Mouse (Mus musculus) CH12.LX (cell line): ENCODE measurements around the gene Gm44973. TPM values are rescaled to one million over a fixed set of nuclear protein-coding genes. Genes with fewer than 3 reads are reported as not detected.
A peak's percentile ranks its signal among the peaks of the same experiment; 100 is the strongest.

Experiments used
- DNase-seq: peaks from one replicate; pipeline ENCODE4 v3.0.0-alpha.2; 2013; ENCODE audit errors: extremely low read depth
- H3K27ac ChIP-seq: 2 replicates; pipeline ENCODE4 v1.5.1; 2012; ENCODE audit warnings: low read depth, mild to moderate bottlenecking, control low read depth, moderate library complexity; ENCODE audit not compliant: insufficient read depth
- H3K27me3 ChIP-seq: replicated peaks from 2 replicates; pipeline ENCODE3; 2012; ENCODE audit warnings: inconsistent platforms
- H3K36me3 ChIP-seq, 2 experiments: replicated peaks in 1 of 2; 2 replicates each; pipeline versions ENCODE3 to v1.6.1; 2012; ENCODE audit warnings: inconsistent platforms in 1 of 2, low read length in 1 of 2, mild to moderate bottlenecking in 1 of 2, mixed read lengths in 1 of 2, moderate library complexity in 1 of 2; ENCODE audit not compliant: control insufficient read depth in 1 of 2, insufficient read depth in 1 of 2
- H3K4me1 ChIP-seq, 2 experiments: 2 replicates each; pipeline ENCODE4 v1.6.1; 2012; ENCODE audit warnings: inconsistent platforms in 1 of 2, moderate library complexity in 1 of 2; ENCODE audit not compliant: insufficient read depth in 2 of 2, control insufficient read depth in 1 of 2
- H3K4me2 ChIP-seq: 2 replicates; pipeline ENCODE4 v1.6.1; 2012; ENCODE audit warnings: low read depth, mild to moderate bottlenecking, control low read depth; ENCODE audit not compliant: poor library complexity, insufficient read depth, severe bottlenecking
- H3K4me3 ChIP-seq, 3 experiments: fragments of 150-350 bp in 1 of 3; sonication (generic) in 1 of 3; replicated peaks in 1 of 3; 2 replicates each; pipeline versions ENCODE3 to v1.5.1; 2011 to 2012; ENCODE audit warnings: low read depth in 2 of 3, low read length in 2 of 3, mild to moderate bottlenecking in 2 of 3, moderate library complexity in 2 of 3, control low read depth in 1 of 3, improper control_type of control experiment in 1 of 3, inconsistent platforms in 1 of 3, mixed read lengths in 1 of 3; ENCODE audit not compliant: poor library complexity in 1 of 3
- H3K79me2 ChIP-seq: replicated peaks from 2 replicates; pipeline ENCODE4 v1.6.1; 2012; ENCODE audit warnings: mild to moderate bottlenecking, moderate library complexity; ENCODE audit not compliant: control insufficient read depth, poor library complexity, insufficient read depth, severe bottlenecking; ENCODE audit errors: extremely low read depth
- H3K9ac ChIP-seq: 2 replicates; pipeline ENCODE4 v1.6.1; 2012; ENCODE audit warnings: low read depth, mild to moderate bottlenecking, control low read depth, moderate library complexity; ENCODE audit not compliant: insufficient read depth
- H3K9me3 ChIP-seq: replicated peaks from 2 replicates; pipeline ENCODE3; 2012; ENCODE audit warnings: low read length, inconsistent platforms, mixed read lengths
- BHLHE40 ChIP-seq: IDR thresholded peaks from 2 replicates; pipeline ENCODE4 v1.6.1; 2011; ENCODE audit warnings: mild to moderate bottlenecking, low read depth, low read length, improper control_type of control experiment
- CHD1 ChIP-seq: IDR thresholded peaks from 2 replicates; pipeline ENCODE4 v1.6.1; 2012; ENCODE audit warnings: low read depth, low read length, improper control_type of control experiment, inconsistent platforms
- CHD2 ChIP-seq: IDR thresholded peaks from 2 replicates; pipeline ENCODE4 v1.6.1; 2011; ENCODE audit warnings: low read length, improper control_type of control experiment
- CTCF ChIP-seq, 2 experiments: IDR thresholded peaks in 1 of 2; conservative IDR thresholded peaks in 1 of 2; 2 replicates each; pipeline ENCODE4 v1.5.1; 2011 to 2012; ENCODE audit warnings: low read depth in 2 of 2, low read length in 2 of 2, improper control_type of control experiment in 1 of 2, inconsistent platforms in 1 of 2, mild to moderate bottlenecking in 1 of 2, moderate library complexity in 1 of 2
- E2F4 ChIP-seq: IDR thresholded peaks from 2 replicates; pipeline ENCODE4 v1.6.1; 2011; ENCODE audit warnings: low read depth, low read length, improper control_type of control experiment; ENCODE audit not compliant: insufficient replicate concordance
- ELF1 ChIP-seq: IDR thresholded peaks from 2 replicates; pipeline ENCODE4 v1.6.1; 2014; ENCODE audit warnings: low read depth, mild to moderate bottlenecking, inconsistent platforms, low read length, improper control_type of control experiment
- EP300 ChIP-seq: IDR thresholded peaks from 2 replicates; pipeline ENCODE4 v1.6.1; 2011; ENCODE audit warnings: low read length, improper control_type of control experiment
- ETS1 ChIP-seq: conservative IDR thresholded peaks from 2 replicates; pipeline ENCODE4 v1.6.1; 2012; ENCODE audit warnings: low read depth, mild to moderate bottlenecking, inconsistent platforms, low read length, improper control_type of control experiment, moderate library complexity
- GABPA ChIP-seq: IDR thresholded peaks from 2 replicates; pipeline ENCODE4 v1.6.1; 2012; ENCODE audit warnings: low read depth, low read length, improper control_type of control experiment, inconsistent platforms; ENCODE audit not compliant: insufficient replicate concordance
- HCFC1 ChIP-seq: IDR thresholded peaks from 2 replicates; pipeline ENCODE4 v1.6.1; 2012; ENCODE audit warnings: low read depth, mild to moderate bottlenecking, inconsistent platforms, low read length, improper control_type of control experiment
- IRF4 ChIP-seq: IDR thresholded peaks from 2 replicates; pipeline ENCODE4 v1.6.1; 2014; ENCODE audit warnings: low read depth, mild to moderate bottlenecking, inconsistent platforms, low read length, improper control_type of control experiment
- JUN ChIP-seq: IDR thresholded peaks from 2 replicates; pipeline ENCODE4 v1.6.1; 2011; ENCODE audit warnings: low read depth, mild to moderate bottlenecking, low read length, improper control_type of control experiment, moderate library complexity; ENCODE audit not compliant: insufficient read depth
- JUND ChIP-seq: conservative IDR thresholded peaks from 2 replicates; pipeline ENCODE4 v1.6.1; 2011; ENCODE audit warnings: low read depth, low read length, improper control_type of control experiment
- KAT2A ChIP-seq: IDR thresholded peaks from 2 replicates; pipeline ENCODE4 v1.6.1; 2012; ENCODE audit warnings: low read length, improper control_type of control experiment, inconsistent platforms; ENCODE audit not compliant: insufficient replicate concordance
- MAFK ChIP-seq: IDR thresholded peaks from 2 replicates; pipeline ENCODE4 v1.6.1; 2011; ENCODE audit warnings: low read length, improper control_type of control experiment; ENCODE audit not compliant: insufficient replicate concordance
- MAX ChIP-seq: IDR thresholded peaks from 2 replicates; pipeline ENCODE4 v1.6.1; 2011; ENCODE audit warnings: low read length, improper control_type of control experiment
- MAZ ChIP-seq: IDR thresholded peaks from 2 replicates; pipeline ENCODE4 v1.6.1; 2012; ENCODE audit warnings: low read depth, mild to moderate bottlenecking, inconsistent platforms, low read length, improper control_type of control experiment, moderate library complexity
- MEF2A ChIP-seq: IDR thresholded peaks from 2 replicates; pipeline ENCODE4 v1.6.1; 2014; ENCODE audit warnings: low read depth, mild to moderate bottlenecking, inconsistent platforms, low read length, improper control_type of control experiment, borderline replicate concordance
- MXI1 ChIP-seq: IDR thresholded peaks from 2 replicates; pipeline ENCODE4 v1.6.1; 2011; ENCODE audit warnings: mild to moderate bottlenecking, low read depth, low read length, improper control_type of control experiment
- MYC ChIP-seq: IDR thresholded peaks from 2 replicates; pipeline ENCODE4 v1.6.1; 2011; ENCODE audit warnings: low read depth, mild to moderate bottlenecking, improper control_type of control experiment, low read length
- NELFE ChIP-seq: IDR thresholded peaks from 2 replicates; pipeline ENCODE4 v1.6.1; 2011; ENCODE audit warnings: low read depth, low read length, improper control_type of control experiment
- NRF1 ChIP-seq: IDR thresholded peaks from 2 replicates; pipeline ENCODE4 v1.6.1; 2014; ENCODE audit warnings: low read depth, mild to moderate bottlenecking, inconsistent platforms, low read length, improper control_type of control experiment, moderate library complexity
- PAX5 ChIP-seq: IDR thresholded peaks from 2 replicates; pipeline ENCODE4 v1.6.1; 2012; ENCODE audit warnings: low read length, inconsistent platforms, mixed read lengths
- POLR2A ChIP-seq: IDR thresholded peaks from 2 replicates; pipeline ENCODE4 v1.6.1; 2011; ENCODE audit warnings: low read depth, mild to moderate bottlenecking, improper control_type of control experiment, low read length
- POLR2AphosphoS2 ChIP-seq: IDR thresholded peaks from 2 replicates; pipeline ENCODE4 v1.6.1; 2011; ENCODE audit warnings: low read depth, low read length, improper control_type of control experiment
- RAD21 ChIP-seq: IDR thresholded peaks from 2 replicates; pipeline ENCODE4 v1.6.1; 2011; ENCODE audit warnings: low read depth, mild to moderate bottlenecking, low read length, improper control_type of control experiment, moderate library complexity
- RCOR1 ChIP-seq: conservative IDR thresholded peaks from 2 replicates; pipeline ENCODE4 v1.6.1; 2012; ENCODE audit warnings: low read depth, mild to moderate bottlenecking, inconsistent platforms, low read length, improper control_type of control experiment
- SIN3A ChIP-seq: IDR thresholded peaks from 2 replicates; pipeline ENCODE4 v1.6.1; 2012; ENCODE audit warnings: low read length, improper control_type of control experiment, inconsistent platforms
- SMC3 ChIP-seq: IDR thresholded peaks from 2 replicates; pipeline ENCODE4 v1.6.1; 2011; ENCODE audit warnings: low read depth, low read length, improper control_type of control experiment
- TBP ChIP-seq: conservative IDR thresholded peaks from 2 replicates; pipeline ENCODE4 v1.6.1; 2011; ENCODE audit warnings: low read depth, low read length, improper control_type of control experiment
- TCF12 ChIP-seq: IDR thresholded peaks from 2 replicates; pipeline ENCODE4 v1.6.1; 2014; ENCODE audit warnings: low read depth, mild to moderate bottlenecking, inconsistent platforms, low read length, improper control_type of control experiment
- UBTF ChIP-seq: IDR thresholded peaks from 2 replicates; pipeline ENCODE4 v1.6.1; 2012; ENCODE audit warnings: low read depth, mild to moderate bottlenecking, inconsistent platforms, low read length, improper control_type of control experiment, moderate library complexity
- USF1 ChIP-seq: IDR thresholded peaks from 2 replicates; pipeline ENCODE4 v1.6.1; 2014; ENCODE audit warnings: low read depth, mild to moderate bottlenecking, inconsistent platforms, low read length, improper control_type of control experiment
- USF2 ChIP-seq: conservative IDR thresholded peaks from 2 replicates; pipeline ENCODE4 v1.6.1; 2011; ENCODE audit warnings: low read depth, low read length, improper control_type of control experiment
- ZC3H11A ChIP-seq: IDR thresholded peaks from 2 replicates; pipeline ENCODE4 v1.6.1; 2012; ENCODE audit warnings: low read depth, mild to moderate bottlenecking, inconsistent platforms, low read length, improper control_type of control experiment
- ZKSCAN1 ChIP-seq: IDR thresholded peaks from 2 replicates; pipeline ENCODE4 v1.6.1; 2012; ENCODE audit warnings: low read depth, inconsistent platforms, low read length, improper control_type of control experiment, borderline replicate concordance
- ZMIZ1 ChIP-seq: IDR thresholded peaks from 2 replicates; pipeline ENCODE4 v1.6.1; 2012; ENCODE audit warnings: low read depth, mild to moderate bottlenecking, inconsistent platforms, low read length, improper control_type of control experiment
- ZNF384 ChIP-seq: IDR thresholded peaks from 2 replicates; pipeline ENCODE4 v1.6.1; 2012; ENCODE audit warnings: low read depth, low read length, improper control_type of control experiment, inconsistent platforms
- dilution Hi-C: fragments of 300-500 bp; cut with MboI; formaldehyde crosslinking; loops from 2 replicates; pipeline ENCODE4 v1.14.3; 2020; ENCODE audit warnings: low sequenced_read_pairs; ENCODE audit not compliant: extremely low pct_unique_long_range_greater_than_20kb, extremely low pct_ligation_motif_present
- in situ Hi-C: fragments of 300-500 bp; cut with MboI; formaldehyde crosslinking; loops from 3 replicates; pipeline ENCODE4 v1.14.3; 2019; ENCODE audit warnings: low sequenced_read_pairs, low pct_ligation_motif_present, low pct_unique_long_range_greater_than_20kb, mixed read lengths
- polyA plus RNA-seq: library from polyadenylated mRNA; unstranded; fragments of >175 nt; gene quantifications from 2 replicates; pipeline ENCODE4 v1.2.1, GENCODE M21; 2012; ENCODE audit warnings: low read depth; ENCODE audit not compliant: insufficient read length
- total RNA-seq, 2 experiments: library from RNA; depleted of rRNA; stranded (reverse); fragments of 300-350 nt in 1 of 2; fragments of >200 nt in 1 of 2; gene quantifications; 2 replicates each; pipeline ENCODE4 v1.2.3; 2012 to 2014

Gene Gm44973
- total and polyA plus RNA-seq, 3 experiments, result 1.3 to 6.3 TPM; not detected in 1

- dilution Hi-C loops (no loop called here), in situ Hi-C loops (no loop called here)
- DNase-seq, result peak; percentile 86
- H3K4me2 ChIP-seq, result peak within 1 kb of the TSS; percentile 89
- 0 out of 2 replicates have a peak, but pooled peaks cover 5% of the 10 kb centered on the region for H3K79me2 ChIP-seq
- no peaks in the 10 kb centered on the region for H3K27me3 ChIP-seq
- peaks cover 4 to 17% of the 10 kb centered on the region in 2 experiments for H3K4me1 ChIP-seq
- no peaks in the 10 kb centered on the region for H3K9me3 ChIP-seq
- peaks cover 3 to 39% of the 10 kb centered on the region in 2 experiments for H3K36me3 ChIP-seq
- TF ChIP-seq POLR2A, result peak; percentile 89
- TF ChIP-seq EP300, result no peak
- peak; percentile 62 for TF ChIP-seq ELF1
- no peak for TF ChIP-seq RAD21
- no peak for TF ChIP-seq RCOR1
- peak; percentile 76; the same call in 1 of the 2 replicates for TF ChIP-seq TCF12
- peak; percentile 67 for TF ChIP-seq HCFC1
- TF ChIP-seq BHLHE40, result no peak
- TF ChIP-seq NELFE, result peak; percentile 87
- TF ChIP-seq MAFK, result no peak
- no peak; the same call in 1 of the 2 replicates for TF ChIP-seq ETS1
- TF ChIP-seq ZNF384, result no peak
- TF ChIP-seq JUND, result no peak
- 0 out of 2 replicates have a peak, but pooled peaks have one; percentile 30 for TF ChIP-seq MEF2A
- peak; percentile 43; the same call in 1 of the 2 replicates for TF ChIP-seq MXI1
- TF ChIP-seq CHD2, result no peak
- TF ChIP-seq POLR2AphosphoS2, result peak; percentile 83; the same call in 1 of the 2 replicates
- TF ChIP-seq MAX, result peak; percentile 24; the same call in 1 of the 2 replicates
- no peak for TF ChIP-seq USF1
- 0 out of 2 replicates have a peak, but pooled peaks have one; percentile 42 for TF ChIP-seq KAT2A
- no peak; the same call in 1 of the 2 replicates for TF ChIP-seq IRF4
- peak; percentile 27; the same call in 1 of the 2 replicates for TF ChIP-seq E2F4
- TF ChIP-seq SIN3A, result peak; percentile 66; the same call in 1 of the 2 replicates
- no peak for TF ChIP-seq TBP
- peak; percentile 41; the same call in 1 of the 2 replicates for TF ChIP-seq MYC
- no peak for TF ChIP-seq CHD1
- TF ChIP-seq MAZ, result peak; percentile 75; the same call in 1 of the 2 replicates
- peak; percentile 96 for TF ChIP-seq NRF1
- no peak for TF ChIP-seq ZC3H11A
- no peak for TF ChIP-seq SMC3
- no peak for TF ChIP-seq ZKSCAN1
- no peak for TF ChIP-seq USF2
- TF ChIP-seq ZMIZ1, result no peak
- TF ChIP-seq JUN, result no peak
- TF ChIP-seq PAX5, result no peak
- TF ChIP-seq CTCF (conservative IDR thresholded peaks at IDR 0.05 in 1 of 2, IDR thresholded peaks at IDR 0.05 in 1 of 2; ENCODE audit: low read depth in 2 of 2, low read length in 2 of 2), result no peak
- no peak for TF ChIP-seq GABPA
- no peak; the same call in 1 of the 2 replicates for TF ChIP-seq UBTF
- TF ChIP-seq, all 38 proteins: peak for 15
- Histone ChIP-seq H3K9ac (peak within 1 kb of the TSS; percentile 96), H3K27ac (peak within 1 kb of the TSS; percentile 87), H3K4me3 (peak within 1 kb of the TSS; percentile 57 to 90 (median 83))
These were observed 22.9 kb downstream of the Gm44973 start, which contains the start of gene Zfp784 for GRCm38 (mm10) chr7:5038109-5038732. Zfp784 (minus strand) TSS chr7:5038446.
